Mouse (Mus musculus) stomach, embryonic 16.5 days (tissue): ENCODE measurements around the gene Serinc5. TPM values are rescaled to one million over a fixed set of nuclear protein-coding genes. Genes with fewer than 3 reads are reported as not detected.

Experiments
- ATAC-seq: fragments of 200-750 bp; cut with Nextera tagmentation; 2 replicates; pipeline ENCODE4 v1.8.0; 2017; ENCODE audit warnings: moderate number of reproducible peaks, moderate TSS enrichment; ENCODE audit not compliant: insufficient read depth, low FRiP score
- H3K27ac ChIP-seq: fragments of 300-500 bp; sonication (generic); 2 replicates; pipeline ENCODE4 v1.5.1; 2014; ENCODE audit warnings: low read length
- H3K27me3 ChIP-seq: fragments of 300-500 bp; sonication (generic); 2 replicates; pipeline ENCODE4 v1.6.1; 2014; ENCODE audit warnings: low read length, control low read depth, mixed read lengths; ENCODE audit not compliant: control insufficient read depth, insufficient read depth
- H3K36me3 ChIP-seq: fragments of 300-500 bp; sonication (generic); 2 replicates; pipeline ENCODE4 v1.6.1; 2014; ENCODE audit warnings: low read length; ENCODE audit not compliant: control insufficient read depth, insufficient read depth
- H3K4me1 ChIP-seq: fragments of 300-500 bp; sonication (generic); 2 replicates; pipeline ENCODE4 v1.6.1; 2014; ENCODE audit warnings: low read length, control low read depth, mixed read lengths; ENCODE audit not compliant: control insufficient read depth, insufficient read depth
- H3K4me2 ChIP-seq: fragments of 300-500 bp; sonication (generic); 2 replicates; pipeline ENCODE4 v1.6.1; 2014; ENCODE audit warnings: low read depth, low read length, mixed read lengths
- H3K4me3 ChIP-seq: fragments of 300-500 bp; sonication (generic); replicated peaks from 2 replicates; pipeline ENCODE4 v1.5.1; 2014; ENCODE audit warnings: mild to moderate bottlenecking, low read length
- H3K9ac ChIP-seq: fragments of 300-500 bp; sonication (generic); 2 replicates; pipeline ENCODE4 v1.6.1; 2014; ENCODE audit warnings: low read length
- H3K9me3 ChIP-seq: fragments of 300-500 bp; sonication (generic); replicated peaks from 2 replicates; pipeline ENCODE4 v1.6.1; 2016; ENCODE audit warnings: low read length, control low read depth; ENCODE audit not compliant: control insufficient read depth
- WGBS: fragments of 180-500 bp; shearing (Covaris S2); extraction: QIAGEN DNeasy Blood & Tissue Kit; methylation state at CpG from one replicate; pipeline ENCODE4 v1.1.7; 2014; 5-methylcytosine and 5-hydroxymethylcytosine counted together
- polyA plus RNA-seq: library from polyadenylated mRNA; unstranded; fragments of >200 nt; fragmentation: Nextera tagmentation; extraction: Ambion mirVana; gene quantifications from 2 replicates; pipeline ENCODE4 v1.2.1, GENCODE M21; 2015

The Serinc5 gene
- polyA plus RNA-seq, 1 experiment from 2014 or later = 29.9 TPM

- no peaks in the 10 kb centered on the region for H3K27me3 ChIP-seq
- H3K9ac ChIP-seq = no peak overlapping the region
- ATAC-seq = no peak
- 0 out of 2 replicates have a peak, but pooled peaks cover 4% of the 10 kb centered on the region for H3K36me3 ChIP-seq
- no peak overlapping the region for H3K27ac ChIP-seq
- 67% methylated on average over 1 of the region's 1 CpGs for WGBS
- H3K9me3 ChIP-seq = 0 out of 2 replicates have a peak, but pooled peaks cover 3% of the 10 kb centered on the region
- H3K4me1 ChIP-seq = no peaks in the 10 kb centered on the region
- no peak overlapping the region for H3K4me3 ChIP-seq
- no peak overlapping the region for H3K4me2 ChIP-seq
Measured at GRCm38 (mm10) chr13:92710361-92710760, 99.5 kb downstream of the Serinc5 start.

DNA sequence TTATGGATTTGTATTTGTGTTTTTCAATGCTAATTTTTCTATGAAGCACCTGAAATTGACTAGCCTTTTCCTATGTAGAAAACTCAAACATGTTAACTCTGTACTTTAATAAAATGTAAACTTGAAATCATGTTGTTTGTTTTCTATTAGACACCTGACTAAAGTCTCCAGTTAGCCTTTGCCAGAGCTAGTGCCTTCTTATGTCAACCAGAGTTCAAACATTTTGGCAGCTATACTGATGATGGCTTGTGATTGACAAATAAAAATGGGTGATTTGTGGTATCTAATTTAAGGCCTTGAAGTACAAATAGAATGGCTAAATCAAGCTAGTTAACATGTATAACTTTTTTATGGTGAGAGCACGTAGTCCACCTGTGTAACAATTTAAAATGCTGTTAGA lies 100.9 kb downstream of the Serinc5 start:
- WGBS = 98% methylated on average over 1 of the region's 1 CpGs
- no peaks in the 10 kb centered on the region for H3K4me1 ChIP-seq
- no peak overlapping the region for H3K9ac ChIP-seq

DNA sequence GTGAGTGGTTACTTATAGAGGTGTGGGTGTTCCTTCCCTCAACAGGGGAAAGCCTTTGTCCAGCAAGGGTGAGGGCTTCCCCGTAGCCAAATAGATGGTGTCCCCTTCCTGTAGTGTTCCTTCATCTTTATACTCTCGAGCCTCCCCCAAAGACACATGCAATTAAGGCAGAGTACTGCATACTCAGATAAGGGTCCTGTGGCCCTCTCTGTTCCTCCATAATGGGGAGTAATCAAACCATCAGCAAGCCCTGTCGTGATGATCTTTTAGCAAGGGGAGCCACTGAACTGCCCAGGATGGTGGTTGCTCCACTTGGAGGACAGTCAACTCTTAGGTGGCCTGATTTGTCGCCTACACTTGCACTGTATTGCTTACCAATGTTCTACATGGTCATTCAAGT lies 101.7 kb downstream of the Serinc5 start:
- 90% methylated on average over 4 of the region's 4 CpGs for WGBS
- H3K4me1 ChIP-seq = no peaks in the 10 kb centered on the region
- no peak overlapping the region for H3K4me3 ChIP-seq
- 0 out of 2 replicates have a peak, but pooled peaks cover 3% of the 10 kb centered on the region for H3K9me3 ChIP-seq
- no peaks in the 10 kb centered on the region for H3K36me3 ChIP-seq
- no peak overlapping the region for H3K4me2 ChIP-seq
- H3K9ac ChIP-seq = no peak overlapping the region
- no peak overlapping the region for H3K27ac ChIP-seq
- no peaks in the 10 kb centered on the region for H3K27me3 ChIP-seq
- no peak for ATAC-seq

More for the DNA sequence above, 100.9 kb downstream of the Serinc5 start:
- Histone ChIP-seq H3K4me2 (no peak overlapping the region), H3K36me3 (no peaks in the 10 kb centered on the region), H3K4me3 (no peak overlapping the region), H3K27me3 (no peaks in the 10 kb centered on the region), H3K9me3 (0 out of 2 replicates have a peak, but pooled peaks cover 3% of the 10 kb centered on the region), H3K27ac (no peak overlapping the region)
- no peak for ATAC-seq

DNA sequence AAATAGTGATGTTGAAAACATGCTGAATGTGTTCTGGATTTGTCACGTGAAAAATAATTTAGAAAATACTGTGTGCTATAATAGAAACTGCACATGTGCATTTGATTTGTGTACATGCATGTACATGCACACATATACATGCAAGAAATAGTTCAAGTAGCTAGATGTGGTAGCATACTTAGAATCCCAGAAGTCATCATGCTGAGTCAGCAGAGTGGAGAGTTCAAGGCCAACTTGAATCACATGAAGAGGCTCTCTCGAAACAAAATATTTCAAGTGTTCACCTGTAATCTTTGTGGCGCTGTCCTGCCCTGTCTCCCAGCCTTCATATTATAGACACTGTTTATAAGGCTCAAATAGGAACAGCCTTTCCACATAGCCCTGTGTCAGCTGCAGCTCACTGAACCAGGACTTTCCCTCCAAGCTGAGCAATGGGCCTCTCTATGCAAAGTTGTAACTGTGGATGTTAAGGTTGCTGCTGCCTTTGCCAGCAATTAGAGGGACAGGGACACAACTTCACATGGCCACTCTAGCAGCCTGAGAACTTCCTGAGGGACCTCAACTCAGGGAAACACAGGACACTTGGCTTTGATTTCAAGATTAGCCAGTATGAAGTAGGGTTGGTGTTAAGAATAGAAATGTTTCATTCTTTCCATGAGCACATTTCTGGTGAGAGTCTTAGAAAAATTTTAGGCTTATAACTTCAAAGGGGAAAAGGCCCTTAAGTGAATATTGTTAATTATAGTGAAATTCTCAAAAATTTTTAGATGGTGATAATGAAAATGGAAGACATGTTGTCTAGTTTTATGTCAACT lies 107.2 kb downstream of the Serinc5 start:
- Histone ChIP-seq H3K4me2 (no peak overlapping the region), H3K36me3 (no peaks in the 10 kb centered on the region), H3K27ac (no peak overlapping the region), H3K27me3 (no peaks in the 10 kb centered on the region), H3K9ac (no peak overlapping the region), H3K9me3 (0 out of 2 replicates have a peak, but pooled peaks cover 3% of the 10 kb centered on the region), H3K4me3 (no peak overlapping the region), H3K4me1 (no peaks in the 10 kb centered on the region)
- ATAC-seq = no peak
- 92% methylated on average over 3 of the region's 3 CpGs for WGBS

DNA sequence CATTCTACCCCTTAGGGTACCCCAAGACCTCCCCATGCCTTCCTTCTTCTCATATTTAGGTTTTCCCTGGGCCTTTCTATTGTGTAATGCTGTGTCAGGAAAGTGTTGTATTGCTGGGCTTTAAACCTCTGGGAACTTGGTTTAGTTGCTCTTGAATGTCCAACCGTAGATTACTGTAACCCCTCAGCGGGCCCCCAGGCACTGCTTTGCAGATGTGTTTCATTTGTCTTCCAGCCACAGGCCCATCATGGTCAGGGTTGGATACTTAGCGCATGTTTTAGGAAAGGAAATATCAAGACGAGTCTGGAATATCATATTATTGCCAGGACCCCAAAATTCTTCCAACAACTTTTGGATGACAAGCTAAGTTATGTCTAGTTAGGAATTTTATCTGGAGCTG lies 110.1 kb downstream of the Serinc5 start:
- H3K4me1 ChIP-seq = no peaks in the 10 kb centered on the region
- no peak overlapping the region for H3K4me2 ChIP-seq
- 56% methylated on average over 4 of the region's 4 CpGs for WGBS
- H3K27ac ChIP-seq = no peak overlapping the region
- no peaks in the 10 kb centered on the region for H3K36me3 ChIP-seq
- no peaks in the 10 kb centered on the region for H3K27me3 ChIP-seq
- ATAC-seq = no peak
- no peaks in the 10 kb centered on the region for H3K9me3 ChIP-seq
- no peak overlapping the region for H3K9ac ChIP-seq
- H3K4me3 ChIP-seq = no peak overlapping the region

- Histone ChIP-seq H3K4me3 (no peak overlapping the region), H3K4me2 (no peak overlapping the region), H3K9me3 (no peaks in the 10 kb centered on the region), H3K9ac (no peak overlapping the region), H3K36me3 (no peaks in the 10 kb centered on the region), H3K4me1 (no peaks in the 10 kb centered on the region), H3K27me3 (no peaks in the 10 kb centered on the region), H3K27ac (no peak overlapping the region)
- 59% methylated on average over 5 of the region's 5 CpGs for WGBS
- no peak for ATAC-seq
Measured at GRCm38 (mm10) chr13:92722389-92722788, 111.5 kb downstream of the Serinc5 start.

- Histone ChIP-seq H3K4me1 (0 out of 2 replicates have a peak, but pooled peaks cover 4% of the 10 kb centered on the region), H3K9me3 (no peaks in the 10 kb centered on the region), H3K27me3 (no peaks in the 10 kb centered on the region), H3K4me3 (no peak overlapping the region), H3K9ac (no peak overlapping the region), H3K36me3 (no peaks in the 10 kb centered on the region), H3K27ac (no peak overlapping the region; the same call in 1 of the 2 replicates), H3K4me2 (no peak overlapping the region)
- no peak for ATAC-seq
- WGBS = 40% methylated on average over 13 of the region's 13 CpGs
Measured at GRCm38 (mm10) chr13:92729811-92730210, 118.9 kb downstream of the Serinc5 start.

GRCm38 (mm10) chr13:92731811-92732210 lies 120.9 kb downstream of the Serinc5 start:
- H3K4me2 ChIP-seq = no peak overlapping the region
- no peak overlapping the region for H3K9ac ChIP-seq
- no peak for ATAC-seq
- WGBS = 77% methylated on average over 6 of the region's 6 CpGs
- H3K4me3 ChIP-seq = no peak overlapping the region
- 0 out of 2 replicates have a peak, but pooled peaks cover 4% of the 10 kb centered on the region for H3K4me1 ChIP-seq
- no peaks in the 10 kb centered on the region for H3K36me3 ChIP-seq
- H3K9me3 ChIP-seq = no peaks in the 10 kb centered on the region
- H3K27me3 ChIP-seq = no peaks in the 10 kb centered on the region
- H3K27ac ChIP-seq = no peak overlapping the region

DNA sequence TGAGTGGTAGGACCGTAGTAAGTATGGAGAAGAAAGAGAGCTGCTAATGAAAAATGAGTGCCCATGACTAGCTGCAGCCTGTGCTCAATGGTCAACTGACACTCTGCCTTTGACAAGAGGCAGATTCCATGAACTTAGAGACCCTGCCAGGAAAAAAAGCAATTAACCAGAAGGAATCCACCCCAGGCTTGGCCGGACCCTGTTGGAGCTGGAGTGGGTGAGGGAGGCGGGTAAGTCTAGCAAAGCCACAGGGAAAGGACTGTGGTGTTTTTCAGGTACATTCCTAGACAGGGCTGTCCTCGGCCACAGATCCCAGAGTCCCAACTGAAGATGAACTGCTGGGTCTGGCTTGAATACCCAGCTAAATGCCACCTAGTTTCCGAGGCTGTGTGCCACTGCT lies 121.9 kb downstream of the Serinc5 start:
- H3K9ac ChIP-seq = no peak overlapping the region
- no peaks in the 10 kb centered on the region for H3K36me3 ChIP-seq
- H3K27me3 ChIP-seq = no peaks in the 10 kb centered on the region
- H3K27ac ChIP-seq = no peak overlapping the region
- 69% methylated on average over 5 of the region's 5 CpGs for WGBS
- 0 out of 2 replicates have a peak, but pooled peaks cover 4% of the 10 kb centered on the region for H3K4me1 ChIP-seq
- no peak overlapping the region for H3K4me2 ChIP-seq
- H3K4me3 ChIP-seq = no peak overlapping the region
- ATAC-seq = no peak
- H3K9me3 ChIP-seq = no peaks in the 10 kb centered on the region
